In the genomic region with DNA sequence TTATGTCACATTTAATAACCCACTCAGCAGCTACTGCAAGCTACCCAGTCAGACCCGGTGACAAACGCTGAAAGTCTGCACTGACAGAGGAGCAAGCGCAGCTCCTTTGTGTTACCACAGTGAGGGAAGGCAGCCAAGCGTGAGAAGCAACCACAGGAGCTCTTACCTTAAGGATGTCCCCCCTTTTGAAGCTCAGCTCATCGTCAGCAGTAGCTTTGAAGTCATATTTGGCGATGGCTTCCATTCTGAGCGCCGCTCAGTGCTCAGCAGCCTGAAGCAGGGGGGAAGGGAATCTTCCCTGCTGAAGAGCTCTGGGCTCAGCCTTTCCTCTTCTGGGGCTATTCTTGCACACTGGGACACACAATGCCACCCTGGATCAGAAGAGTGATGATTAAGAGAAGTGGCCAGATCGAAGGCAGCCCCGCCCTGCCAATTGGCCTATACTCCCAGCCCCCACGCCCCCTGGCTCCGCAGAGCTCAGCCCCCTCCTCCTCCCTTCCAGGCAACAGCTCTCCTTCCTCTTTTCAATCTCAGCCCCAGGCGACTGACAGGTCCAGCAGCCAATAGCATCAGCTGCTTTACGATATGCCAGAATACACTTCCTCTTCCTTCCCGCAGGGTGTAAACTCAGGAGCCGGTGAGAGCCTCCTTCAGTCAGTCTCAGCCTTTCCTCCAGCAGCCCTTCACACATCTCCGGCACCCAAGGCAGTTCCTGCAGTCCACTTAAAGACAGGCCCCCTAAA, we compare ENCODE assay signal across 8 mouse cellular contexts. TPM values are rescaled to one million over a fixed set of nuclear protein-coding genes. Genes with fewer than 3 reads are reported as not detected.
DNase-seq lines count a peak whose midpoint lies in the region; ATAC-seq and TF ChIP-seq lines count a peak whose summit lies in the region.

No protein-coding gene starts in this region.

- H3K4me2 ChIP-seq in CH12.LX (ENCODE audit: insufficient read depth, low read depth, poor library complexity, severe bottlenecking) = peak overlapping the region; percentile 85
- H3K4me2 ChIP-seq in forebrain, embryonic 14.5 days (ENCODE audit: low read length) = peak overlapping the region; percentile 90
- H3K4me2 ChIP-seq in liver, embryonic 16.5 days (ENCODE audit: low read depth, low read length) = peak overlapping the region; percentile 72
- H3K4me2 ChIP-seq in neural tube, embryonic 12.5 days (replicated peaks) = peak overlapping the region; percentile 69
- H3K4me2 ChIP-seq in stomach, postnatal 0 days (replicated peaks; ENCODE audit: low read depth) = peak overlapping the region; percentile 89

- ATAC-seq in forebrain, embryonic 14.5 days = peak; percentile 99
- ATAC-seq in liver, embryonic 16.5 days (ENCODE audit: low read depth) = peak; percentile 77
- peak; percentile 95 for ATAC-seq in neural tube, embryonic 12.5 days (ENCODE audit: low FRiP score, low read depth)
- ATAC-seq in stomach, postnatal 0 days (ENCODE audit: low FRiP score, low TSS enrichment) = peak; percentile 95

- TF ChIP-seq POLR2A in CH12.LX (IDR thresholded peaks at IDR 0.05; ENCODE audit: low read depth, low read length) = peak; percentile 67

- dilution Hi-C loops in CH12.LX (cut with MboI; ENCODE audit: extremely low pct_ligation_motif_present, extremely low pct_unique_long_range_greater_than_20kb, low sequenced_read_pairs) = no loop called here

- H3K4me1 ChIP-seq in CH12.LX (ENCODE audit: control insufficient read depth in 1 of 2, insufficient read depth in 2 of 2) = peaks cover 25 to 88% of the 10 kb centered on the region in 2 experiments
- peaks cover 17% of the 10 kb centered on the region for H3K4me1 ChIP-seq in forebrain, embryonic 14.5 days (ENCODE audit: control insufficient read depth, insufficient read depth, low read length)
- peaks cover 15% of the 10 kb centered on the region for H3K4me1 ChIP-seq in liver, embryonic 16.5 days (ENCODE audit: control insufficient read depth, low read depth, low read length)
- H3K4me1 ChIP-seq in neural tube, embryonic 12.5 days = peaks cover 33% of the 10 kb centered on the region
- no peaks in the 10 kb centered on the region; the same call in none of the 2 replicates for H3K4me1 ChIP-seq in stomach, postnatal 0 days (replicated peaks; ENCODE audit: control insufficient read depth, insufficient read depth)

- peak overlapping the region; percentile 65 for H3K27ac ChIP-seq in CH12.LX (ENCODE audit: insufficient read depth, low read depth)
- H3K27ac ChIP-seq in forebrain, embryonic 14.5 days (ENCODE audit: low read depth, low read length) = peak overlapping the region; percentile 93
- peak overlapping the region; percentile 16 for H3K27ac ChIP-seq in liver, embryonic 16.5 days (ENCODE audit: low read length)
- H3K27ac ChIP-seq in neural tube, embryonic 12.5 days = peak overlapping the region; percentile 77
- peak overlapping the region; percentile 79 for H3K27ac ChIP-seq in stomach, postnatal 0 days (replicated peaks)

- WGBS in forebrain, embryonic 14.5 days = 3% methylated on average over 17 of the region's 17 CpGs
- 8% methylated on average over 17 of the region's 17 CpGs for WGBS in large intestine, adult 2 months
- WGBS in liver, embryonic 16.5 days (ENCODE audit: insufficient replicate concordance) = 27% methylated on average over 17 of the region's 17 CpGs
- WGBS in neural tube, embryonic 12.5 days = 5% methylated on average over 17 of the region's 17 CpGs
- WGBS in stomach, postnatal 0 days = 12% methylated on average over 16 of the region's 17 CpGs

- no peak for TF ChIP-seq RAD21 in CH12.LX (IDR thresholded peaks at IDR 0.05; ENCODE audit: low read depth, low read length)

- peaks cover 10% of the 10 kb centered on the region for H3K9me3 ChIP-seq in CH12.LX (replicated peaks; ENCODE audit: low read length)
- H3K9me3 ChIP-seq in forebrain, embryonic 14.5 days (replicated peaks; ENCODE audit: control insufficient read depth, low read length) = no peaks in the 10 kb centered on the region
- no peaks in the 10 kb centered on the region for H3K9me3 ChIP-seq in liver, embryonic 16.5 days (replicated peaks; ENCODE audit: control insufficient read depth, low read length)
- H3K9me3 ChIP-seq in neural tube, embryonic 12.5 days = no peaks in the 10 kb centered on the region
- no peaks in the 10 kb centered on the region for H3K9me3 ChIP-seq in stomach, postnatal 0 days (ENCODE audit: control insufficient read depth, low read length)

- in situ Hi-C loops in CH12.LX (cut with MboI; ENCODE audit: low pct_ligation_motif_present, low pct_unique_long_range_greater_than_20kb, low sequenced_read_pairs) = no loop called here

- peaks cover 31 to 75% of the 10 kb centered on the region in 2 experiments for H3K36me3 ChIP-seq in CH12.LX (replicated peaks in 1 of 2; ENCODE audit: control insufficient read depth in 1 of 2, insufficient read depth in 1 of 2, low read length in 1 of 2)
- H3K36me3 ChIP-seq in forebrain, embryonic 14.5 days (ENCODE audit: control insufficient read depth, insufficient read depth, low read length) = peaks cover 15% of the 10 kb centered on the region
- peaks cover 8% of the 10 kb centered on the region; the same call in 1 of the 2 replicates for H3K36me3 ChIP-seq in liver, embryonic 16.5 days (ENCODE audit: control insufficient read depth, insufficient read depth)
- H3K36me3 ChIP-seq in neural tube, embryonic 12.5 days = no peaks in the 10 kb centered on the region; the same call in 1 of the 2 replicates
- peaks cover 3% of the 10 kb centered on the region; the same call in 1 of the 2 replicates for H3K36me3 ChIP-seq in stomach, postnatal 0 days (ENCODE audit: control insufficient read depth, insufficient read depth, low read length)

- TF ChIP-seq CTCF in CH12.LX (conservative IDR thresholded peaks at IDR 0.05 in 1 of 2, IDR thresholded peaks at IDR 0.05 in 1 of 2; ENCODE audit: low read depth in 2 of 2, low read length in 2 of 2) = no peak
- TF ChIP-seq CTCF in stomach, postnatal 0 days (IDR thresholded peaks at IDR 0.05; ENCODE audit: low read depth) = peak; percentile 42; the same call in 1 of the 2 replicates

- intact Hi-C loops in heart, postnatal 14 days (cut with DNase I) = no loop called here

- peaks cover 99% of the 10 kb centered on the region for H3K79me2 ChIP-seq in CH12.LX (replicated peaks; ENCODE audit: control insufficient read depth, extremely low read depth, insufficient read depth, poor library complexity, severe bottlenecking)

- no peaks in the 10 kb centered on the region for H3K27me3 ChIP-seq in CH12.LX (replicated peaks)
- H3K27me3 ChIP-seq in forebrain, embryonic 14.5 days (replicated peaks; ENCODE audit: control insufficient read depth, insufficient read depth, low read length) = no peaks in the 10 kb centered on the region
- H3K27me3 ChIP-seq in liver, embryonic 16.5 days (ENCODE audit: control insufficient read depth, insufficient read depth, low read depth, low read length) = no peaks in the 10 kb centered on the region
- H3K27me3 ChIP-seq in neural tube, embryonic 12.5 days (replicated peaks) = no peaks in the 10 kb centered on the region
- H3K27me3 ChIP-seq in stomach, postnatal 0 days (ENCODE audit: control insufficient read depth, insufficient read depth, low read length) = no peaks in the 10 kb centered on the region

- no peak for TF ChIP-seq EP300 in CH12.LX (IDR thresholded peaks at IDR 0.05; ENCODE audit: low read length)
- no peak for TF ChIP-seq EP300 in stomach, postnatal 0 days (optimal IDR thresholded peaks at IDR 0.05)

- H3K4me3 ChIP-seq in CH12.LX (replicated peaks in 1 of 3; ENCODE audit: low read depth in 2 of 3, low read length in 2 of 3, poor library complexity in 1 of 3) = peak overlapping the region; percentile 48 to 62 (median 51)
- peak overlapping the region; percentile 50 for H3K4me3 ChIP-seq in forebrain, embryonic 14.5 days (ENCODE audit: low read depth, low read length)
- peak overlapping the region; percentile 56 for H3K4me3 ChIP-seq in liver, embryonic 16.5 days (ENCODE audit: low read depth, low read length)
- peak overlapping the region; percentile 45 for H3K4me3 ChIP-seq in neural tube, embryonic 12.5 days
- peak overlapping the region; percentile 58 for H3K4me3 ChIP-seq in stomach, postnatal 0 days (ENCODE audit: low read depth, low read length)

- H3K9ac ChIP-seq in CH12.LX (ENCODE audit: insufficient read depth, low read depth) = peak overlapping the region; percentile 62
- peak overlapping the region; percentile 65 for H3K9ac ChIP-seq in forebrain, embryonic 14.5 days (ENCODE audit: low read length)
- H3K9ac ChIP-seq in liver, embryonic 16.5 days (ENCODE audit: low read depth, low read length) = peak overlapping the region; percentile 53
- peak overlapping the region; percentile 62 for H3K9ac ChIP-seq in neural tube, embryonic 12.5 days
- peak overlapping the region; percentile 66 for H3K9ac ChIP-seq in stomach, postnatal 0 days (ENCODE audit: low read length)

- peak; percentile 99 for DNase-seq in CH12.LX (ENCODE audit: extremely low read depth)
- peak; percentile 85 for DNase-seq in c-Kit-positive CD71-negative TER-119-negative erythroid progenitor cells, embryonic 14.5 days (ENCODE audit: low read depth)
- DNase-seq in forebrain, embryonic 14.5 days (ENCODE audit: low spot score) = peak; percentile 98
- DNase-seq in heart, postnatal 14 days = peak; percentile 88 to 89
- peak; percentile 91 for DNase-seq in large intestine, adult 2 months (ENCODE audit: low read depth, low spot score)
- DNase-seq in stomach, postnatal 0 days (ENCODE audit: low spot score) = peak; percentile 90

TF ChIP-seq in CH12.LX, 34 proteins besides CTCF, POLR2A, EP300 and RAD21 (continues in another document):
- peak; percentile 73 for TF ChIP-seq HCFC1 (IDR thresholded peaks at IDR 0.05; ENCODE audit: low read depth, low read length)
- peak; percentile 90 for TF ChIP-seq ELF1 (IDR thresholded peaks at IDR 0.05; ENCODE audit: low read depth, low read length)
- TF ChIP-seq MYC (IDR thresholded peaks at IDR 0.05; ENCODE audit: low read depth, low read length) = 0 out of 2 replicates have a peak, but pooled peaks have one; percentile 8
- peak; percentile 97 for TF ChIP-seq SIN3A (IDR thresholded peaks at IDR 0.05; ENCODE audit: low read length)
- no peak for TF ChIP-seq ETS1 (conservative IDR thresholded peaks at IDR 0.05; ENCODE audit: low read depth, low read length)
- TF ChIP-seq JUND (conservative IDR thresholded peaks at IDR 0.05; ENCODE audit: low read depth, low read length) = no peak
- TF ChIP-seq USF1 (IDR thresholded peaks at IDR 0.05; ENCODE audit: low read depth, low read length) = no peak
- TF ChIP-seq CHD2 (IDR thresholded peaks at IDR 0.05; ENCODE audit: low read length) = peak; percentile 89

RNA-seq across cellular contexts. Expression of gene Grb2, which starts 9.2 kb away (rescaled TPM):
- 63.6 and 67.7 TPM in 2 replicates for total RNA-seq in CH12.LX (2012; rRNA removed)
- total RNA-seq in CH12.LX (2014; rRNA removed) = 110 and 117 TPM in 2 replicates
- polyA plus RNA-seq in CH12.LX (2012; ENCODE audit: insufficient read length, low read depth) = 228 and 241 TPM in 2 replicates
- polyA plus RNA-seq in forebrain, embryonic 14.5 days (2014; fragmentation: Nextera tagmentation; extraction: Ambion mirVana) = 108 and 113 TPM in 2 replicates
- total RNA-seq in heart, postnatal 14 days (2021) = 100 to 1,000 TPM; 113 to 120 TPM
- polyA plus RNA-seq in large intestine, adult 2 months (2012; rRNA removed) = 38.7 and 43.6 TPM in 2 replicates
- polyA plus RNA-seq in liver, embryonic 16.5 days (2015; fragmentation: Nextera tagmentation; extraction: Ambion mirVana) = 49.1 and 53.1 TPM in 2 replicates
- 173 and 186 TPM in 2 replicates for polyA plus RNA-seq in neural tube, embryonic 12.5 days (2016; fragmentation: Nextera tagmentation; extraction: Ambion mirVana)
- 54.2 and 58.8 TPM in 2 replicates for polyA plus RNA-seq in stomach, postnatal 0 days (2015; fragmentation: Nextera tagmentation; extraction: Ambion mirVana)

Comparison
In these comparisons a context has a peak if more than half of its experiments do, and no peak if none do; other contexts are left out.
1. Peak in every context shown above with its lines: DNase-seq, ATAC-seq, H3K4me3 ChIP-seq and H3K27ac ChIP-seq.
2. H3K27ac ChIP-seq: peak in every context shown above with its lines; median percentile 93 in forebrain, embryonic 14.5 days; 79 in stomach, postnatal 0 days; 77 in neural tube, embryonic 12.5 days; 65 in CH12.LX; 16 in liver, embryonic 16.5 days.